Mouse (Mus musculus) brain, embryonic 14.5 days (tissue): ENCODE data around the gene Polr2m.

ENCODE experiments used
- CTCF ChIP-seq: fragments of 200-500 bp; IDR thresholded peaks from 2 replicates; pipeline ENCODE4 v1.5.1; 2012; ENCODE audit warnings: inconsistent platforms, mild to moderate bottlenecking, moderate library complexity, borderline replicate concordance; ENCODE audit not compliant: insufficient read depth, insufficient read length; ENCODE audit errors: extremely low read depth
- POLR2A ChIP-seq: fragments of 200-500 bp; IDR thresholded peaks from 2 replicates; pipeline ENCODE4 v1.6.1; 2012; ENCODE audit warnings: mild to moderate bottlenecking, inconsistent platforms, borderline replicate concordance; ENCODE audit not compliant: poor library complexity, insufficient read depth, insufficient read length, severe bottlenecking; ENCODE audit errors: extremely low read depth

DNA sequence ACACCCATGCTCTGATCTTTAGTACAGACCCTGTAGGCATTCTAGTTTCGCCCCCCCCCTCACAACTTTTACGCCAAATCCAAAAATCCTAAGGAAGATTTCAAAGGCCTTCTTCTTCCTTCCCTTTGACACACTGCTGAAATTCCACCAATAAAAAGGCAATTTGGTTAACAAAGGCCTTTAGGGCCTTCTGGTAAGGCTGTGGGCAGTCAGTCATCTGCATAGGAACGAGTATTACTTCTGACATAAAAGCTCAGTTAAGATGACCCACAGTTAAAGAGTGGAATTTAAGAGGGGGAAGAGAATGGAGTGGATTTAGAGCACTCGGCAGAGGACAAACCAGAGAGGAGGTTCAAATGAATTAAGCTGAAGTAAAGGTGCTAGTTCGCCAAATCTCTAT is 8.0 kb upstream of the Polr2m start:
- TF ChIP-seq CTCF = no peak
- TF ChIP-seq POLR2A = no peak
